Mouse (Mus musculus) adrenal gland, postnatal 25 days (tissue): Measurements from ENCODE around the gene Prss42. TPM values are rescaled to one million over a fixed set of nuclear protein-coding genes. Genes with fewer than 3 reads are reported as not detected.

Experiments
- DNase-seq: peaks from one replicate; pipeline ENCODE4 v3.0.0; 2021; ENCODE audit warnings: mixed read lengths
- long read RNA-seq: library from polyadenylated mRNA; stranded (forward); transcript quantifications from one replicate; pipeline ENCODE4 v2.0.0, GENCODE M21; 2021
- total RNA-seq: library from RNA; stranded (reverse); gene quantifications from 2 replicates; pipeline ENCODE4 v1.2.3, GENCODE M21; 2021

Gene Prss42
- total RNA-seq = not detected in 2 replicates
- long read RNA-seq = 0 reads

GRCm38 (mm10) chr9:110797866-110798265 lies at the start of gene Prss42:
TSS of gene Prss42 (plus strand) at chr9:110798166.
- no peak for DNase-seq

- DNase-seq = no peak
These were observed 49.5 kb upstream of the Prss42 start for GRCm38 (mm10) chr9:110748451-110748850.

GRCm38 (mm10) chr9:110750404-110751187 lies 47.4 kb upstream of the Prss42 start:
- no peak for DNase-seq

GRCm38 (mm10) chr9:110751412-110751811 lies 46.6 kb upstream of the Prss42 start:
- DNase-seq = no peak

- DNase-seq = no peak
These were observed 45.0 kb upstream of the Prss42 start for GRCm38 (mm10) chr9:110752917-110753435.

- DNase-seq = no peak
These were observed 44.2 kb upstream of the Prss42 start for GRCm38 (mm10) chr9:110753773-110754172.

- DNase-seq = no peak
These were observed 40.1 kb upstream of the Prss42 start for GRCm38 (mm10) chr9:110757816-110758215.

GRCm38 (mm10) chr9:110758605-110759004 lies 39.4 kb upstream of the Prss42 start:
- DNase-seq = peak; percentile 60

GRCm38 (mm10) chr9:110759265-110759664 lies 38.7 kb upstream of the Prss42 start:
- DNase-seq = peak; percentile 67

GRCm38 (mm10) chr9:110760886-110761285 lies 37.1 kb upstream of the Prss42 start:
- no peak for DNase-seq

GRCm38 (mm10) chr9:110762763-110763162 lies 35.2 kb upstream of the Prss42 start:
- DNase-seq = no peak

- no peak for DNase-seq
These were observed 34.6 kb upstream of the Prss42 start for GRCm38 (mm10) chr9:110763405-110763804.

GRCm38 (mm10) chr9:110772336-110772735 lies 25.6 kb upstream of the Prss42 start:
- no peak for DNase-seq

- no peak for DNase-seq
These were observed 23.3 kb upstream of the Prss42 start for GRCm38 (mm10) chr9:110774403-110775268.

- no peak for DNase-seq
These were observed 22.5 kb upstream of the Prss42 start for GRCm38 (mm10) chr9:110775269-110776022.

GRCm38 (mm10) chr9:110778100-110778499 lies 19.9 kb upstream of the Prss42 start:
- DNase-seq = no peak

GRCm38 (mm10) chr9:110778559-110778958 lies 19.4 kb upstream of the Prss42 start:
- no peak for DNase-seq

GRCm38 (mm10) chr9:110779242-110779913 lies 18.6 kb upstream of the Prss42 start:
- peak; percentile 23 for DNase-seq

- DNase-seq = peak; percentile 97
These were observed 16.7 kb upstream of the Prss42 start for GRCm38 (mm10) chr9:110781256-110781721.

GRCm38 (mm10) chr9:110781731-110782130 lies 16.2 kb upstream of the Prss42 start:
- DNase-seq = peak; percentile 95

- DNase-seq = no peak
These were observed 14.4 kb upstream of the Prss42 start for GRCm38 (mm10) chr9:110783611-110784010.
